Comparison of ENCODE assay signal across 17 mouse cellular contexts in genomic region chr15:79929734-79930133, GRCm38 (mm10).
"Had no signal": no experiment of that assay in that cellular context is flagged by ENCODE, and none has a peak within 500 bp of the region (broad histone marks: within the 10 kb centered on the region; RNA-seq: fewer than 3 reads in every experiment).

No protein-coding gene starts in this region.

- H3K9me3 ChIP-seq: limb, embryonic 15.5 days; liver, embryonic 15.5 days; midbrain, embryonic 13.5 days; neural tube, embryonic 15.5 days had no signal

- H3K27ac ChIP-seq: kidney, postnatal 0 days; limb, embryonic 15.5 days; liver, embryonic 15.5 days; midbrain, embryonic 13.5 days; neural tube, embryonic 15.5 days had no signal

- H3K9ac ChIP-seq: limb, embryonic 15.5 days; liver, embryonic 15.5 days; lung, embryonic 14.5 days; midbrain, embryonic 13.5 days; neural tube, embryonic 15.5 days had no signal

- H3K4me3 ChIP-seq: limb, embryonic 15.5 days; liver, embryonic 15.5 days; midbrain, embryonic 13.5 days; myocyte; neural tube, embryonic 15.5 days had no signal

- H3K4me2 ChIP-seq: limb, embryonic 15.5 days; liver, embryonic 15.5 days; lung, embryonic 14.5 days; midbrain, embryonic 13.5 days; neural tube, embryonic 15.5 days had no signal

- ATAC-seq: midbrain, embryonic 13.5 days had no signal

- H3K36me3 ChIP-seq: limb, embryonic 15.5 days; liver, embryonic 15.5 days; midbrain, embryonic 13.5 days; neural tube, embryonic 15.5 days had no signal

- DNase-seq: kidney, adult 11 months; kidney, adult 9 months; kidney, postnatal 36 days; layer of hippocampus, adult 9-11 months; layer of hippocampus, postnatal 36 days; lung, embryonic 14.5 days; lung, postnatal 10 days; lung, postnatal 4 days; right cerebral cortex, adult 18-20 months; right cerebral cortex, postnatal 25 days; thymus, postnatal 36 days had no signal
